Mouse (Mus musculus) liver, postnatal 0 days (tissue): ENCODE data around the gene Gm16253. TPM values are rescaled to one million over a fixed set of nuclear protein-coding genes. Genes with fewer than 3 reads are reported as not detected.
"Not testable (repeated sequence)": the region's sequence is repeated elsewhere in the genome, so short reads cannot be mapped to it uniquely, and the experiment has no call there.

Experiments
- ATAC-seq: fragments of 200-750 bp; cut with Nextera tagmentation; 2 replicates; pipeline ENCODE4 v1.8.0; 2017; ENCODE audit warnings: mild to moderate bottlenecking, moderate library complexity
- DNase-seq: peaks from one replicate; pipeline ENCODE4 v3.0.0-alpha.2; 2016
- H3K27ac ChIP-seq: fragments of 300-500 bp; sonication (generic); 2 replicates; pipeline ENCODE4 v1.5.1; 2014; ENCODE audit warnings: antibody characterized with exemption, moderate library complexity, mild to moderate bottlenecking, low read depth
- H3K27me3 ChIP-seq: fragments of 300-500 bp; sonication (generic); 2 replicates; pipeline ENCODE4 v1.6.1; 2014; ENCODE audit warnings: low read length, control low read depth, mixed read lengths; ENCODE audit not compliant: insufficient read depth
- H3K36me3 ChIP-seq: fragments of 300-500 bp; sonication (generic); replicated peaks from 2 replicates; pipeline ENCODE4 v1.6.1; 2014; ENCODE audit warnings: mild to moderate bottlenecking, control low read depth, low read length, moderate library complexity, mixed read lengths; ENCODE audit not compliant: insufficient read depth
- H3K4me1 ChIP-seq: fragments of 300-500 bp; sonication (generic); 2 replicates; pipeline ENCODE4 v1.6.1; 2014; ENCODE audit warnings: antibody characterized with exemption, mild to moderate bottlenecking, control low read depth; ENCODE audit not compliant: insufficient read depth
- H3K4me2 ChIP-seq: fragments of 300-500 bp; sonication (generic); 2 replicates; pipeline ENCODE4 v1.6.1; 2014; ENCODE audit warnings: low read depth, mild to moderate bottlenecking, low read length, moderate library complexity, mixed read lengths
- H3K4me3 ChIP-seq: fragments of 300-500 bp; sonication (generic); 2 replicates; pipeline ENCODE4 v1.5.1; 2014; ENCODE audit warnings: low read depth, low read length
- H3K9ac ChIP-seq: fragments of 300-500 bp; sonication (generic); replicated peaks from 2 replicates; pipeline ENCODE4 v1.6.1; 2014; ENCODE audit warnings: mild to moderate bottlenecking, moderate library complexity
- H3K9me3 ChIP-seq: fragments of 300-500 bp; sonication (generic); 2 replicates; pipeline ENCODE4 v1.6.1; 2016; ENCODE audit warnings: mild to moderate bottlenecking, control low read depth, low read length, mixed read lengths
- CTCF ChIP-seq: sonication (generic); IDR thresholded peaks from 2 replicates; pipeline ENCODE4 v1.5.1; 2016; ENCODE audit warnings: antibody characterized with exemption, low read depth
- EP300 ChIP-seq: IDR thresholded peaks from 2 replicates; pipeline ENCODE4 v1.6.1; 2016; ENCODE audit warnings: antibody characterized with exemption, low read depth, mild to moderate bottlenecking
- WGBS: fragments of 180-500 bp; shearing (Covaris S2); extraction: QIAGEN DNeasy Blood & Tissue Kit; methylation state at CpG from one replicate; pipeline ENCODE4 v1.1.7; 2014; ENCODE audit not compliant: insufficient replicate concordance; 5-methylcytosine and 5-hydroxymethylcytosine counted together
- polyA plus RNA-seq: library from polyadenylated mRNA; unstranded; fragments of >200 nt; fragmentation: Nextera tagmentation; extraction: Ambion mirVana; gene quantifications from 2 replicates; pipeline ENCODE4 v1.2.1, GENCODE M21; 2015

The Gm16253 gene
- polyA plus RNA-seq, 1 experiment from 2014 or later = not detected

DNA sequence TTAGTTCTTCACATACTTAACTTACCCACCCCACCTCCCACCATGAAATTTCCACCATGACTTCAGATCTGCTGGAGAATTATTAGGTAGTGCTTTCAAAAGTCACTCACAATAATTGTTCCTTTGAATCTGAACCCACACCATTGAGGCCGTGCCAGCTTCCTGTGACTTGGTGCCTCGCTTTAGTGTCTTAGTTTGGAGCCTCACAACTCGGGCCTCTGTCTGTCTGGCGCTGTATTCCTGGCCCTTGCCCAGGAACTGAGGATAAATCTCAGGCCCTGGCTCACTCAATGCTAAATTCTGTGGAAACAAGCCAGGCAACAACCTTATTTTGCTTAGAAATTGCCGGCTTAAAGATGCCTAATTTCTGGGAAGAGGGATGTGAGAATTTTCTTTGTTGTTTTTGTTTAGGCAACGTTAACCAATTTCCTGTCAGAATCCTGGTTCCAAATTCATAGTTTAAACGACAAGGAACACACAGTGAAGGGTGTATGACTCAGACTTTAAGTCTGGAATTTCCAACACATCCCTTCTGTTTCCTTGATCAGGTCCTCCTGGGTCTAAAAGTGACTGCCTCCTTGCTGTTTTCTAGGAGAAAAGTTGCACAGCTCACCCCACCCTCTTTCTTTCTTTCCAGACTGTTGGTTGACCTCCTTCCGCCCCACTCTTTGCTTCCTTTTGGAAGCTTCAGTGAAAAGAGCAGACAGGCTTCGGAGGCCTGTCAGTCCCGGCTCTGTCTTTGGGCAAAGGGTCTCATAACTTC, 25.3 kb downstream of the Gm16253 start:
- no peak for DNase-seq
- peak overlapping the region; percentile 74; the same call in 1 of the 2 replicates for H3K27ac ChIP-seq
- WGBS = 55% methylated on average over 10 of the region's 10 CpGs
- H3K9me3 ChIP-seq = no peaks in the 10 kb centered on the region
- no peak for ATAC-seq
- H3K9ac ChIP-seq = no peak overlapping the region
- H3K27me3 ChIP-seq = peaks cover 44% of the 10 kb centered on the region
- TF ChIP-seq EP300 (no peak), CTCF (no peak)
- peaks cover 12% of the 10 kb centered on the region for H3K4me1 ChIP-seq
- H3K36me3 ChIP-seq = no peaks in the 10 kb centered on the region
- H3K4me2 ChIP-seq = peak overlapping the region; percentile 96
- peak overlapping the region; percentile 62; the same call in 1 of the 2 replicates for H3K4me3 ChIP-seq

DNA sequence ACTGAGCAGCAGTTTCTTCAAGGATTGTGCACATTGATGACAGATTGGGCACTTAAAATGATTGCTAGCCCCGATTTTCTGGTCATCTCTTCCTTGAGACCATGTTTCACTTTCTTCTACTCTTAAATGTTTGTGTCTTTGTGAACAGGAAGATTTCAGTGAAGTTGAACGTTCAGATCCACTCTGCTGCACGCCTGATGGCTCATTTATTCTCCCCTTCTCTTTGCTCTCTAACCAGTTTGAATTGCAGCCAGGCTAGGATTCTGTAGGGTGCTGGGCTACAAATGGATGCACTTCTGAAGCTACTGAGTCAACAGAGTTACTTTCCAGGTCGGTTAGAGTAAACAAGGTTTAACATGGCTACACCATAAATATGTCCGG, 25.9 kb downstream of the Gm16253 start:
- TF ChIP-seq EP300 = no peak
- no peak for TF ChIP-seq CTCF
- Histone ChIP-seq H3K4me1 (peaks cover 7% of the 10 kb centered on the region), H3K9ac (no peak overlapping the region), H3K27ac (no peak overlapping the region), H3K4me2 (peak overlapping the region; percentile 96), H3K9me3 (no peaks in the 10 kb centered on the region), H3K4me3 (no peak overlapping the region), H3K36me3 (no peaks in the 10 kb centered on the region), H3K27me3 (peaks cover 38% of the 10 kb centered on the region)
- ATAC-seq (no peak), DNase-seq (no peak)
- WGBS = 47% methylated on average over 5 of the region's 5 CpGs

DNA sequence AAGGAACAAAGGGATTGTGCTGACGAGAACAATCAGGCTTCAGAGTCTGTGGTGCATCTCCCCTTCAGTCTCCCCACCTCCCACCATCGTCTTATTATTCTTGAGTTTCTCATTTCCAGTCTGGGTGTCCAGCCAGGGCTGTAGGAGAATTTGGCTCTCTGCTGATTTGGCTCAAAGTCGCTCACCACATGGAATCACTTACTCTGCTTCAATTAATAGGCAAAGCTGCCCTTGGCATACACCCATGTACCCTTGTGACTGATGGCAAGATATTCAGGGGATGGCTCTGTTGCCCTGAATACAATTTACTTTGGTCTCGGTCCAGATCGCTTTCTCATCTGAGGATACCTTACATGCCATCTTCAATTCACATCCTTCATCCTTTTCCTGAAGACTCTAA, 26.5 kb downstream of the Gm16253 start:
- no peak for DNase-seq
- Histone ChIP-seq H3K36me3 (no peaks in the 10 kb centered on the region), H3K4me2 (no peak overlapping the region), H3K27me3 (peaks cover 32% of the 10 kb centered on the region), H3K4me3 (no peak overlapping the region), H3K9ac (no peak overlapping the region), H3K9me3 (no peaks in the 10 kb centered on the region), H3K27ac (no peak overlapping the region), H3K4me1 (peaks cover 1% of the 10 kb centered on the region; the same call in 1 of the 2 replicates)
- no peak for ATAC-seq
- WGBS = 67% methylated on average over 5 of the region's 5 CpGs
- TF ChIP-seq EP300 (no peak), CTCF (no peak)

DNA sequence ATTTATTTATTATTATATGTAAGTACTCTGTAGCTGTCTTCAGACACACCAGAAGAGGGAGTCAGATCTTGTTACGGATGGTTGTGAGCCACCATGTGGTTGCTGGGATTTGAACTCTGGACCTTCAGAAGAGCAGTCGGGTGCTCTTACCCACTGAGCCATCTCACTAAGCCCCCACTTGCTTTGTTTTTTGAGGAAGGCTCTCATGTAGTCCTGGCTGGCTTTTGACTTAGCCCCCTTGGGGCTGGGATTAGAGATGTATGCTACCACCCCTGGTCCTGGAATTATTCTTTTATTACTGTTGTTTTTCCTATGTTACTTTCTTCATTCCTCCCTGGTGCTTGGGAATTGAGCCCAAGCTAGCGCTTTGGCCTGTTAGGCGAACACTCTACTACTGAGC, 29.2 kb downstream of the Gm16253 start:
- H3K27me3 ChIP-seq, H3K27ac ChIP-seq, H3K4me1 ChIP-seq, H3K9ac ChIP-seq, ATAC-seq, DNase-seq, H3K36me3 ChIP-seq, H3K4me2 ChIP-seq, H3K4me3 ChIP-seq, H3K9me3 ChIP-seq: not testable (repeated sequence)
- 73% methylated on average over 3 of the region's 4 CpGs for WGBS

DNA sequence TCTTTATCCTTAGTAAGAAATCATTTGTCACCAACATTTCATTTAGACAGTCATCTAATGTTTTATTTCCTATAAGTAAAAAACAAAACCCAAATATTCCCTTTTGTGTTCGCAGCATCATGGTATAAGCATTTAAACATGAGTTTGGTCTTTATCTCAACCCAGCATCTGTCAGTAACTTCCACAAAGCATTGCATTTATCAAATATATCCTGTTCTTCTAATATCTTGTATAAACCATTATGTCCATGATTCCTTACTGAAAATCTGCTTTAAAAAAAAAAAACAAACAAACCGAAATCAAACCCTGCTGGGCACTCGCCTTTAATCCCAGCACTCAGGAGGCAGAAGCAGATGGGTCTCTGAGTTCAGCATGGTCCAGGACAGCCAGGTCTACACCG, 29.8 kb downstream of the Gm16253 start:
- WGBS = 78% methylated on average over 4 of the region's 4 CpGs
- Histone ChIP-seq H3K36me3 (no peaks in the 10 kb centered on the region), H3K9ac (no peak overlapping the region), H3K27me3 (peaks cover 3% of the 10 kb centered on the region), H3K4me2 (no peak overlapping the region), H3K4me3 (no peak overlapping the region), H3K27ac (no peak overlapping the region), H3K9me3 (no peaks in the 10 kb centered on the region), H3K4me1 (no peaks in the 10 kb centered on the region)
- DNase-seq = no peak
- no peak for ATAC-seq
- TF ChIP-seq EP300 (no peak), CTCF (no peak)

DNA sequence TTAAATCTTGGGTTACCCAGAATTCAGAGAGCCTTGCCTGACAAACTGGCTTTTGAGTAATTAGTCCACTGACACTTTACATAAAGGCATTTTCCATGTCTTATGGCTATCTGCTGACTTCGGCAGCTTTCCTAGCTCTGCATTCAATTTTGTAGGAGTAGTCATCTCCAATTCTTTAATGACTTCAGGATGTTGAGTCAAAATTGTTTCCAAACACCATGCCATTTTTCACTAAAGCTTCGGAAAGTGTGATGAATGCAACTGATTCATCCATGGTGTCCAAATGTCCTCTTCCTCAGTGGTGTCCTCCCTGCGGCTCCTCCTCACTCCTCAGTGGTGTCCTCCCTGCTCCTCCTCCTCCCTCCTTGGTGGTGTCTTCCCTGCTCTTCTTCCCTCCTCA, 41.2 kb downstream of the Gm16253 start:
- H3K27ac ChIP-seq = no peak overlapping the region
- 81% methylated on average over 3 of the region's 3 CpGs for WGBS
- ATAC-seq (no peak), DNase-seq (no peak)
- TF ChIP-seq CTCF (no peak), EP300 (no peak)
- no peak overlapping the region for H3K4me2 ChIP-seq
- no peak overlapping the region for H3K4me3 ChIP-seq
- H3K36me3 ChIP-seq = 0 out of 2 replicates have a peak, but pooled peaks cover 6% of the 10 kb centered on the region
- no peaks in the 10 kb centered on the region for H3K27me3 ChIP-seq
- H3K4me1 ChIP-seq = no peaks in the 10 kb centered on the region
- no peaks in the 10 kb centered on the region for H3K9me3 ChIP-seq
- H3K9ac ChIP-seq = no peak overlapping the region
